Mouse (Mus musculus): ENCODE results near the gene Trdmt1. TPM values are rescaled to one million over a fixed set of nuclear protein-coding genes. Genes with fewer than 3 reads are reported as not detected.

Gene Trdmt1
- 7.2 and 7.3 TPM in 2 replicates for polyA plus RNA-seq (2015; fragmentation: Nextera tagmentation; extraction: Ambion mirVana)

DNA sequence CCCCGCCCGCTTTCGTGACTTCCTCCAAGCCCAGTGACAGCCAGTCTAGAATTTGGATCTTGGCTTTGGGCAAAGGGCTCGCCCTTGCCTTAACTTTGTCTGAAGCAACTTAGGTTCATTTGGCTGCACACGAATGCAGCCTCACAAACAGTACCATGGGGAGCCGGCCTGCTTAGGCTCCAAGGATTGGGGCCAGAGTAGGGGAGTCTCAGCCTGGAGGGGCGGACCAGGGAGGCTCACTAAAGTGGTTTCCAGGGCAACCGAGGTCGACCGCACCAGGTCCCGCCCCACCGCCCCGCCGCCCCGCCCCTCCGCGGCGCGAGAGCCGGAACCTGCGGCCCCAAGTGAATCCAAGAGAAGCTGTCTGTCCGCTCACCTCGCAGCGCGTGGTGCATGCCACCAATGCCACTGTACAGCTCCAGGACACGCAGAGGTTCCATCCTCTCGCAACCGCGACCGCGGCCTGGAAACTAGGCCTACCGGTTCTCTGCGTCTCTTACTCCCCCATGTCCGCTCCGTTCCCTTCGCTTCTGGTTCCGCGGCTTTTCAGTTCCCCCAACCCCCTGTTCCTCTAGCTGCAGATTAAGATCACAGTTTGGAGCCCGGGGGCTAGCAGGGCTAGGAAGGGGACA is at the start of gene Trdmt1:
Gene Trdmt1 (minus strand): TSS at position 476 of the 632 bp plus-strand sequence.

DNA sequence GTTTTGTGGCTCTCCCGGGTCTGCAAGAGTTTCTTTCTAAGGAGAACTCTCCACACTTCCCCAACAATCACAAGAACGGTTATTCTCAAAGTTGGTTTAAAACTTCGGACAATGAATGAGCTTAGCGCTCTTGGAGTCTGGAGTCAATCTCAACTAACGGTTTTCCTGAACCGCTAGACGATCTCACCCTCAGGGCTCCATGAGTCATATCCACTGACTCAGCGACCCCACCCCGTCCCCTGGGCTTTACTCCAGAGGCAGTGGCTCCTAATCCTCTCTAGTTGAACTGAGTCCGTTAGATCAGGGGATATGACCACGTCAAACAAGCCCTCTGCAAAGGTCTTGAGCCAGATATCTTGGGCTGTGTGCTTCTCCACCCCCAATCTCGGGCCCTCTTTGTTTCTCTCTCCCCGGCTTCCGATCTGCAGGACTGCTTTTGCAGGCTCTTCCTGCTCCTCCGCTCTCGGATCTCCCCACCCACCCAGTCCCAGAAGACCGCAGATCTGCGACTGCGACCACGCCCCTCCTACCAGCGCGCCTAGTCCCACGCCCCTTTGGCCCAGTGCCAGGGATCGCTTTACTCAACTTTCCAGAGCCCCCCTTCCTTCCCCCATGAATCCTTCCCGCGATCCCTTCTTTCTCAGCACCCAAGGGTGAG is 29.1 kb upstream of the Trdmt1 start, which contains the start of gene Vim:
Gene Vim (plus strand): TSS at position 520 of the 658 bp plus-strand sequence.

DNA sequence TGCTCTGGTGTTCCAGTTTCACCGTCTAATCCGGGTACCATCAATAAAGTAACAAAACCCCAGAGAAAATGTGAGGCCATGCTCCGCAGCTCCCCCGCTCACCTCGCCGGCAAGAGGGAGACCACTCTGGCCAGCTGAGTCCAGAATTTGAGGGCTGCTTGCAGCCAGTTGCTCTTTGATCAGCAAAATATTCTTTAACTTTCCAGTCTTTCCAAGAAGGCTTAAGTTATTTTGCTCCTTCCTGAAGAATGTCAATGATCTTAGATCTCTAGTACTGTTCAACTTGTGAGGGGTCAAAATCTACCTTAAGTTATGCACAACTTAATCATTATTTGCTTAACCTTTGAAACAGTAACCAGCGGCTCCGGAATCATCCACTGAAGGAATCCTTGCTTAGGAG is 52.7 kb downstream of the Trdmt1 start, which contains the start of gene Cubn:
Gene Cubn (minus strand): TSS at position 80 of the 400 bp plus-strand sequence.

Other genes starting within 250 kb of the Trdmt1 start
- 0.01 and 0.07 TPM in 2 replicates for gene Cubn, start 52.9 kb downstream of the Trdmt1 start, polyA plus RNA-seq (2015; fragmentation: Nextera tagmentation; extraction: Ambion mirVana)
- 333 and 401 TPM in 2 replicates for gene Vim, start 29.3 kb upstream of the Trdmt1 start, polyA plus RNA-seq (2015; fragmentation: Nextera tagmentation; extraction: Ambion mirVana)
- gene St8sia6, start 249.4 kb upstream of the Trdmt1 start, polyA plus RNA-seq (2015; fragmentation: Nextera tagmentation; extraction: Ambion mirVana), result 0.19 and 0.21 TPM in 2 replicates

Data from spleen, postnatal 0 days (tissue).